Mouse (Mus musculus): ENCODE measurements around the gene Hadha. TPM values are rescaled to one million over a fixed set of nuclear protein-coding genes. Genes with fewer than 3 reads are reported as not detected.

Hadha gene
- polyA plus RNA-seq, 1 experiment from 2014 or later, result 232 TPM

DNA sequence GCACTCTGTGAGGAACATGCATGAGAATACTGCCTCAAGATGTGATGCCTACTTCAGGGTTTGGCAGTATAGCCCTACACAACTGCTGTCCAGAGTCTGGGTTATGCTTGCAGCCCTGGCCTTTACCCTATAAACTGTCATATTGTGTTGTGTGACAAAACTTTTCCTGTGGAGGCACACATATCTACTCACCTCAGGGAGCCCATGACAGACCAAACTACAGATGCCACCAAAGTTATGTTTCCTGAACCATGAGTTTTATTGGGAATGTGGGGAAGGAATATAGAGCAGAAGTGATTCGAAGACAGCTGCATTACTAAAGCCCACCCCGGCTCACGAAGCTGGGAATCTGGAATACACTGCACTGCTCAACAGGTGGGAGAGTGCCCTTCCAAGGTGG lies 51.6 kb downstream of the Hadha start:
- Histone ChIP-seq H3K4me1 (ENCODE audit: control insufficient read depth, insufficient read depth, low read length) (peaks cover 11% of the 10 kb centered on the region), H3K9me3 (ENCODE audit: control insufficient read depth, low read length) (no peaks in the 10 kb centered on the region), H3K4me3 (ENCODE audit: low read length) (no peak overlapping the region), H3K27ac (ENCODE audit: low read length) (no peak overlapping the region), H3K9ac (ENCODE audit: low read depth, low read length) (no peak overlapping the region), H3K4me2 (ENCODE audit: low read depth, low read length) (no peak overlapping the region), H3K27me3 (replicated peaks; ENCODE audit: control insufficient read depth, insufficient read depth, low read length) (peaks cover 33% of the 10 kb centered on the region), H3K36me3 (ENCODE audit: control insufficient read depth, insufficient read depth, low read length) (no peaks in the 10 kb centered on the region)
- ATAC-seq, result no peak
- WGBS, result 78% methylated on average over 3 of the region's 3 CpGs

DNA sequence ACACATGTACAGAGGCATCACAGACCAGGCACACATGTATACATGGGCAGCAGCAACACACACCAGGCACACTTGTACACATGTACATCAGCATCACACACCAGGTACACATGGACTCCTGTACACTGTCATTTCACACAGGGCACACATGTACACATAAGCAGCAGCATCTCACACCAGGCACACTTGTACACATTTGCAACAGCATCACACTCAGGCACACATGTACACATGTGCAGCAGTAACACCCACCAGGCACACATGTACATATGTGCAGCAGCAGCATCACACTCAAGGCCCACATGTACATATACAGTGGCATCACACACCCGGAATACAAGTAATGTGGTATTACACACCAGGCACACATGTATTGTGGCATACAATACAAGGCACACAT lies 56.7 kb downstream of the Hadha start:
- H3K27me3 ChIP-seq (replicated peaks; ENCODE audit: control insufficient read depth, insufficient read depth, low read length), result peaks cover 2% of the 10 kb centered on the region; the same call in 1 of the 2 replicates
- H3K36me3 ChIP-seq (ENCODE audit: control insufficient read depth, insufficient read depth, low read length), result no peaks in the 10 kb centered on the region
- no peaks in the 10 kb centered on the region for H3K9me3 ChIP-seq (ENCODE audit: control insufficient read depth, low read length)
- ATAC-seq, result no peak
- H3K4me1 ChIP-seq (ENCODE audit: control insufficient read depth, insufficient read depth, low read length), result no peaks in the 10 kb centered on the region
- H3K4me2 ChIP-seq (ENCODE audit: low read depth, low read length), result no peak overlapping the region
- no peak overlapping the region for H3K9ac ChIP-seq (ENCODE audit: low read depth, low read length)
- H3K27ac ChIP-seq (ENCODE audit: low read length), result no peak overlapping the region
- 88% methylated on average over 1 of the region's 1 CpGs for WGBS
- H3K4me3 ChIP-seq (ENCODE audit: low read length), result no peak overlapping the region

- Histone ChIP-seq H3K27me3 (replicated peaks; ENCODE audit: control insufficient read depth, insufficient read depth, low read length) (no peaks in the 10 kb centered on the region), H3K4me2 (ENCODE audit: low read depth, low read length) (no peak overlapping the region), H3K9ac (ENCODE audit: low read depth, low read length) (no peak overlapping the region), H3K4me3 (ENCODE audit: low read length) (no peak overlapping the region), H3K36me3 (ENCODE audit: control insufficient read depth, insufficient read depth, low read length) (no peaks in the 10 kb centered on the region), H3K9me3 (ENCODE audit: control insufficient read depth, low read length) (no peaks in the 10 kb centered on the region), H3K27ac (ENCODE audit: low read length) (no peak overlapping the region), H3K4me1 (ENCODE audit: control insufficient read depth, insufficient read depth, low read length) (no peaks in the 10 kb centered on the region)
- ATAC-seq, result no peak
- WGBS, result 67% methylated on average over 6 of the region's 6 CpGs
Observed at GRCm38 (mm10) chr5:30095731-30096130, 59.2 kb downstream of the Hadha start.

GRCm38 (mm10) chr5:30094399-30094798 lies 60.6 kb downstream of the Hadha start:
- Histone ChIP-seq H3K4me2 (ENCODE audit: low read depth, low read length) (no peak overlapping the region), H3K36me3 (ENCODE audit: control insufficient read depth, insufficient read depth, low read length) (no peaks in the 10 kb centered on the region), H3K9ac (ENCODE audit: low read depth, low read length) (no peak overlapping the region), H3K9me3 (ENCODE audit: control insufficient read depth, low read length) (no peaks in the 10 kb centered on the region), H3K4me3 (ENCODE audit: low read length) (no peak overlapping the region), H3K27ac (ENCODE audit: low read length) (no peak overlapping the region), H3K4me1 (ENCODE audit: control insufficient read depth, insufficient read depth, low read length) (no peaks in the 10 kb centered on the region), H3K27me3 (replicated peaks; ENCODE audit: control insufficient read depth, insufficient read depth, low read length) (no peaks in the 10 kb centered on the region)
- WGBS, result 49% methylated on average over 2 of the region's 2 CpGs
- no peak for ATAC-seq

DNA sequence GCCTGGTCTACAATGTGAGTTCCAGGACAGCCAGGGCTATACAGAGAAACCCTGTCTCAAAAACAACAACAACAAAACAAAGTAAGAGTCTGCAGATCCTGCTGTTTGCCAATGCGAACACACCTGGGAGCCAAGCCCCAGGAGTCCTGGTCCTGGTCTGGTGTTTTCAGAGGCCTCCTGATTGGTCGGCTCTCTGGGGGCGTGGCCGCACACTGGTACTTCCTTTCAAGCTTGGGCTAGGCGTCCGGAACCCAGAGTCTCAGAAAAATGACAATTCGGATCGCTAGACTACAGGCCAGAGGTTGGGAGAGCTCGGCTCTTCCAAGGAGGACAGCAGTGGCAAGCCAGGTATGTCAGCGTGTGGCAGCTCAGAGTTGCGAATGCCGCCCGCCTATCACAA lies 62.3 kb downstream of the Hadha start:
- 55% methylated on average over 13 of the region's 13 CpGs for WGBS
- ATAC-seq, result no peak

GRCm38 (mm10) chr5:30072825-30073821 lies 81.8 kb downstream of the Hadha start, which contains the start of gene Tyms:
TSS of gene Tyms (minus strand) at chr5:30073617.
- Histone ChIP-seq H3K36me3 (ENCODE audit: control insufficient read depth, insufficient read depth, low read length) (peaks cover 7% of the 10 kb centered on the region; the same call in 1 of the 2 replicates), H3K4me1 (ENCODE audit: control insufficient read depth, insufficient read depth, low read length) (peaks cover 12% of the 10 kb centered on the region), H3K9me3 (ENCODE audit: control insufficient read depth, low read length) (no peaks in the 10 kb centered on the region), H3K27me3 (replicated peaks; ENCODE audit: control insufficient read depth, insufficient read depth, low read length) (no peaks in the 10 kb centered on the region), H3K27ac (ENCODE audit: low read length) (peak within 1 kb of the TSS; percentile 88), H3K4me3 (ENCODE audit: low read length) (peak within 1 kb of the TSS; percentile 88), H3K4me2 (ENCODE audit: low read depth, low read length) (peak within 1 kb of the TSS; percentile 81), H3K9ac (ENCODE audit: low read depth, low read length) (peak within 1 kb of the TSS; percentile 88)
- WGBS, result under 1% methylated on average over 45 of the region's 45 CpGs
- ATAC-seq, result peak; percentile 96

More for the DNA sequence above, 62.3 kb downstream of the Hadha start:
- H3K9me3 ChIP-seq (ENCODE audit: control insufficient read depth, low read length), result no peaks in the 10 kb centered on the region
- H3K27me3 ChIP-seq (replicated peaks; ENCODE audit: control insufficient read depth, insufficient read depth, low read length), result no peaks in the 10 kb centered on the region
- H3K27ac ChIP-seq (ENCODE audit: low read length), result no peak overlapping the region
- no peaks in the 10 kb centered on the region for H3K36me3 ChIP-seq (ENCODE audit: control insufficient read depth, insufficient read depth, low read length)
- no peak overlapping the region for H3K4me3 ChIP-seq (ENCODE audit: low read length)
- no peak overlapping the region for H3K4me2 ChIP-seq (ENCODE audit: low read depth, low read length)
- no peaks in the 10 kb centered on the region for H3K4me1 ChIP-seq (ENCODE audit: control insufficient read depth, insufficient read depth, low read length)
- no peak overlapping the region for H3K9ac ChIP-seq (ENCODE audit: low read depth, low read length)

DNA sequence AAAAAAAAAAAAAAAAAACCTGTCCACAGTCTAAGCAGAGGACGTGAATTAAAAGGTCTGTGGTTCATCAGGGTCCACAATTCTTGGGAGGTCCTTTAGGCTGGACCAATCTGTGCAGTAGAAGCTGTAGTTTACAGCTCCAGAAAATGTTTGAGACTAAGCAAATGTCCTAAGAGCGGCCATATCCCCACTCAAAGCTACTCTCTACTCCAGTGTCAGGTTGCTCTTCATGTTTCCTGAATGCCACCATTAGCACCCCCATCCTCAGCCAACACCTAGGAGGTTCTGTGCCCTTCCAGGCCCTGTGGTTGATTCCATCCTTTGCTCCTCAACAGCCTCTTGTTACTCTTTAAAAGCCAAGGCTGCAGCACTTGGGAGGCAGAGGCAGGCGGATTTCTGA lies 82.6 kb downstream of the Hadha start:
- H3K9me3 ChIP-seq (ENCODE audit: control insufficient read depth, low read length), result no peaks in the 10 kb centered on the region
- H3K9ac ChIP-seq (ENCODE audit: low read depth, low read length), result peak overlapping the region; percentile 88
- H3K4me3 ChIP-seq (ENCODE audit: low read length), result peak overlapping the region; percentile 88
- H3K27me3 ChIP-seq (replicated peaks; ENCODE audit: control insufficient read depth, insufficient read depth, low read length), result no peaks in the 10 kb centered on the region
- H3K27ac ChIP-seq (ENCODE audit: low read length), result no peak overlapping the region
- peaks cover 7% of the 10 kb centered on the region; the same call in 1 of the 2 replicates for H3K36me3 ChIP-seq (ENCODE audit: control insufficient read depth, insufficient read depth, low read length)
- WGBS, result 27% methylated on average over 3 of the region's 3 CpGs
- peak overlapping the region; percentile 81 for H3K4me2 ChIP-seq (ENCODE audit: low read depth, low read length)
- H3K4me1 ChIP-seq (ENCODE audit: control insufficient read depth, insufficient read depth, low read length), result peaks cover 12% of the 10 kb centered on the region
- no peak for ATAC-seq

GRCm38 (mm10) chr5:30071677-30072076 lies 83.3 kb downstream of the Hadha start:
- Histone ChIP-seq H3K27ac (ENCODE audit: low read length) (no peak overlapping the region), H3K9ac (ENCODE audit: low read depth, low read length) (peak overlapping the region; percentile 56), H3K36me3 (ENCODE audit: control insufficient read depth, insufficient read depth, low read length) (peaks cover 7% of the 10 kb centered on the region; the same call in 1 of the 2 replicates), H3K4me2 (ENCODE audit: low read depth, low read length) (peak overlapping the region; percentile 81), H3K4me3 (ENCODE audit: low read length) (peak overlapping the region; percentile 88), H3K9me3 (ENCODE audit: control insufficient read depth, low read length) (no peaks in the 10 kb centered on the region), H3K27me3 (replicated peaks; ENCODE audit: control insufficient read depth, insufficient read depth, low read length) (no peaks in the 10 kb centered on the region), H3K4me1 (ENCODE audit: control insufficient read depth, insufficient read depth, low read length) (peaks cover 12% of the 10 kb centered on the region)
- ATAC-seq, result no peak
- WGBS, result 71% methylated on average over 6 of the region's 6 CpGs

All from intestine, embryonic 16.5 days (tissue).